Mouse (Mus musculus): ENCODE measurements at regions not wholly inside any gene's neighbourhood (a gene's known extent, or its start where the extent isn't known, plus 50 kb on each side); places are given as distances from the start of the nearest gene placed in this dataset.
"Not testable (repeated sequence)": the region's sequence is repeated elsewhere in the genome, so short reads cannot be mapped to it uniquely, and the experiment has no call there.

DNA sequence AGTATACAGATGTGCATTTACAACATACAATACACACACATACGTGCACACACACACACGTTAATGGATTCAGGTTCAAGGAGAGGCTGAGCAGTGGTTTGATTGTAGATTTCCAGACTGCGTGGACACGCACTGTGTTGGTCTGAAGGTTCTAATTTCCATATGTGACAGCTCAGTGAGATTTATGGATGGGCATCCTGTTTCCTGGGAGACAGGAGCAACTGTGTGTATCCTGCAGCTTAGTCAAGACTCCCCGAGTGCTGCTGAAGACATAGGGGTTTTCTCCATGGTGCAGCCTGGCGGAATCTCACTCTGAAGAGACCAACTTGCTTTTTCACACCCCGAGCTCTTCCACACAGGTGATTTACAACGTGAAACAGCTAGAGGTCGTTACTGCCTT is 119.3 kb upstream of the Foxk1 start:
- no peak for DNase-seq

GRCm38 (mm10) chr5:142287981-142288380 is 113.3 kb upstream of the Foxk1 start:
- DNase-seq, result no peak

GRCm38 (mm10) chr5:142291451-142291850 is 109.8 kb upstream of the Foxk1 start:
- no peak for DNase-seq

GRCm38 (mm10) chr5:142296401-142296800 is 104.9 kb upstream of the Foxk1 start:
- not testable (repeated sequence) for DNase-seq

DNA sequence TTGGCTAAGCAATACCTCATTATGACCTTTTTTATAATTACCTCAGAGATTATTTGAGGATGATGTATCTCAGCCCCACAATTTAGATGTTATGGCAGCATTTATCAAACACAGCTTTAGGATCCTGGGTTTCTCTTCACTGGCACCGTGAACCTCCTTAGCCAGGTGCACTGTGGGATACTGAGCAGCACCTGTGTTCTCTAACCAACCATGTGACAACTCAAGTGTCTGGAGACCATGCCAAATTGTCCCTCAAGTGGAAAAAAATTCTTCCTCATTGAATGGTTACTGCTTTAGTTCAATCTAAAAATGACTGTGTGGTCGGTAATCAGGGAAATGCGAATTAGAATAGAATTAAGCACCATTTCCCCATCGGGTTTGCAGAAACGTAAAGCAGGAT is 101.7 kb upstream of the Foxk1 start:
- DNase-seq, result no peak

- no peak for DNase-seq
These were observed 92.8 kb upstream of the Foxk1 start for GRCm38 (mm10) chr5:142308511-142308910.

GRCm38 (mm10) chr5:142313944-142314343 is 87.4 kb upstream of the Foxk1 start:
- peak; percentile 68 for DNase-seq

DNA sequence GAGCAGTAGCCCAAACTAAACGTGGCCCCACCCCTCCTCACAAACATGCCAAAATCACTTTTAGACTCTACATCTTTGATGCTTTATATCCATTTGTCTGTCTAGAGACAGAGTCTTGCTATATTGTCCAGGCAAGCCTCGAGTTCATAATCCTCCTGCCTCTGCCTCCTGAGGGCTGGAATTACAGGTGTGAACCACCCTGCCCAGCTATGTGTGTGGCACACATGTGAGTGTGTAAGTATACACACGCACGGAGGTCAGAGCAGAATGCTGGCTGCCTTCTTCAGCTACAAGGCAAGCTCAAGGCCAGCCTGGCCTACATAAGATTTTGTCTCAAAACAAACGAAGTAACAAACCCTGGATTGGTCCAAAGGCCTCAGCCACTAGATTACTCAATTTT is 86.8 kb upstream of the Foxk1 start:
- peak; percentile 12 for DNase-seq

DNA sequence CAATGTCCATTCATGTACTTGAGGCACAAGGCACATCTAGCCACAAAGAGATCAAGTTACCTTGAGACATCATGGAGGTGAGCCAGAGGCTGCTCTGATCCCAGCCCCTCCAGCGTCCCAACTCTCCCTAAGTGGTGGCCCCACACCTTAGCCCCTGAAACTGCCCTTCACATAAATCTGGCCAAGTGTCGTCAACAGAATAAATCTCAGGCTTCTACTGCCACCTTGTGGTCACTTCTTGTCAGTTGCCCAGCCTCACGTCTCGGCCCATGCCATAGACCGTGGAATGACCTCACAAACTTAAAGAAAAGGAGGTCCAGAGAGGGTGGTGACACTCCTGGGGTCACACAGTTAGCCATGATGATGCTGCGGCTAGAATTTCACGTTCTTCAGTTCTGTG is 82.0 kb upstream of the Foxk1 start:
- DNase-seq, result peak; percentile 36

DNA sequence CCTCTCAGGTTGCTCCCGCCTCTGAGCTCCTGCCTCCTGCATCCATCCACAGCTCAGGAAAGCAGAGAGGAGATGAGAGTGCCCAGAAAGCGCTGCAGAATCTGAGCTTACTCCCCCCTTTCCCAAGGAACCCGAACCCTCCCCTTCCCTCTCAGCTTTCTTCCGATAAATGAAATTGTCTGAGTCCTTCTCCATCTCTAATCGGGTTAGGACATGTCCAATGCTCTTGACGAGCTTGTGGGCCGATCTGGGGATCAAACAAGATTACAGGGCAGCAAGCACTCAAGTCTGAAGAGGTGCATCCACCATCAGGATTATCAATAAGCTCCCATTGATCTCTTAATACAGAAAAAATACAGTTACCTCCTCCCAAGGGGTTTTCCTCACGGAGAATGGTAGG is 80.0 kb upstream of the Foxk1 start:
- no peak for DNase-seq

DNA sequence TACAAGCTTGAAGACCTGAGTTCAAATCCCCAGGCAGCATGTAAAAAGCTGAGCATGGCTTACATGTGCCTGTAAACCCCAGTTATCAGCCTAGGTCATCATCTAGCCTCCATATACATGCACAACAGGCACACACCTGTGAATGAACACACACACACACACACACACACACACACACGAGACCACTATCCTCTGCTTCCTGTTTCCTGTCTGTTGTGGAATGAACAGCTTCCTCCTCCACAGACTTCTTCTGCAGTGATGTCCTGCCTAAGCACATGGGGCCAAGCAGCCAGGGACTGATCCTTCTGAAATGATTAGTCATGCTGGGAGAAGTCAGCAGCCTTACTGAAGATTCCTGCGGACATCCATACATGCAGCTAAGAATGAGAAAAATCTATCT is 76.4 kb upstream of the Foxk1 start:
- DNase-seq, result no peak

GRCm38 (mm10) chr5:142325560-142325959 is 75.7 kb upstream of the Foxk1 start:
- peak; percentile 39 for DNase-seq

DNA sequence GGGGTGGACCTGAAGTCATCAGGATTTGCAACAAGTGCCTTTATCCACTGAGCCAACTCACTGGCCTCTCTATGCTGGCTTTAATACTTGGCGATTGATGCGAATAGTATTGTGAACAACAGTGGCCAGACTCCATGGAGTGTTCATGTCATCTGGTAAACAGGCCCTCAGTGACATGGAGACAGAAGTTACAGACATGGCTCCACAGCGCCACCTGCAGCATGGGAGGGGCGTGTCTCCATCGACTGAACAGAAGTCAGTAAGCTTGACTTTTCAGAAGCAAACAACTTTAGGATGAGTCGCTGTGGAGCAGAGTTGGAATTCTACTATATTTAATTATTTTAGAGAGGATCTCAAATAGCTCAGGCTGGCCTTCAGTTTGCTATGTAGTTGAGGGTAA is 74.0 kb upstream of the Foxk1 start:
- peak; percentile 58 for DNase-seq

DNA sequence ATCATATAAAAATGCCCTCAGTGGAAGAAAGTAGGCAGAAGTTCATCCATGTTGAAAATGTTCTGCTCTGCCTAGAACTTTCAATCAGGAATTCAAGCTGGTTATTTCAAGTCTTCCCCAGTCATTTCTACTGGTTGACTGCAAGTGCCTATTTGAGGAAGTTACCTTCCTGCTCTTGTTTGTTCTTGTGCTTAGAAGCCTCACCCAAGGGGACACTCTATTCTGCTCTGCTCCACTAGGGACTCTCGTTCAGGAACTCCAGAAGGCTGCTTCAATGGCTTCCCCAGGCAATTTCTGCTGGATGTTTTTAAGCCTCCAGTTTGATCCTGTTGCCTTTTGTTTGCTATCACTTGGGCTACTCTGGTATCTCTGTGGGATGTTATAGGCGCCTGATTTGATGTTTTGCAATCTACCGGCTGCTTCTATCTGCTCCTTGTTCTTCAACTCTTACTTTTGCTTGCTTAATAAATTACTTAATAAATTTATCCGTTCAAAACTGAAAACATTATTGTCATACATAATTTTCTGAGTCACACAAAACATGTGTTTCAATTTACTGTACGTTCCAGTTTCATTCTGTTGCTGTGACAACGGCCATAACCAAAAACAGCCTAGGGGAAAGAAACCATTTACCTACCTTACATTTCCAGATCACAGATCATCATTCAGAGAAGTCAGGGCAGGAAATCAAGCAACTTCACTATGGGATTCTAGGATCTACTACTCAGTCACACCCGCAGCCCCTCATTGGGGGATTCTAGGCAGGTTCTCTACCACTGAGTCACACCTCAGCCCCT is 71.4 kb upstream of the Foxk1 start:
- DNase-seq, result no peak

DNA sequence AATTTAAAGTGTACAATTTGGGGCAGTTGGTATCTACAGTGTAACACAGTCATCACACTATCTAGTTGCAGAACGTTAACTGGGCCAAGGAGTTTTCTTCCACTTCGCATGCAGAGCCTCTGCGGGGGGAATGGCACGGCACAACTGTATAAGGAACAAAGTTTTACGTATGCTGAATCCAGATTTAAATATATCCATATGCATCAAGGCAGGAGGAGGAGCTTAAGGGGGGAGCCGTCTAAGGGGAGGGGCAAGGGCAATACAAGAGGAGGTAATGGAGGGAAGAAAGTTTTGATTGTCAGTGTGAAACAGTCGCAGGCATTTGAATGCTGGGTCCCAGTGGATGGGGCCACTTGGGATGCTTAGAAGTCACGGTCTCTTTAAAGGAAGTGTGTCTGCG is 68.6 kb upstream of the Foxk1 start:
- no peak for DNase-seq

DNA sequence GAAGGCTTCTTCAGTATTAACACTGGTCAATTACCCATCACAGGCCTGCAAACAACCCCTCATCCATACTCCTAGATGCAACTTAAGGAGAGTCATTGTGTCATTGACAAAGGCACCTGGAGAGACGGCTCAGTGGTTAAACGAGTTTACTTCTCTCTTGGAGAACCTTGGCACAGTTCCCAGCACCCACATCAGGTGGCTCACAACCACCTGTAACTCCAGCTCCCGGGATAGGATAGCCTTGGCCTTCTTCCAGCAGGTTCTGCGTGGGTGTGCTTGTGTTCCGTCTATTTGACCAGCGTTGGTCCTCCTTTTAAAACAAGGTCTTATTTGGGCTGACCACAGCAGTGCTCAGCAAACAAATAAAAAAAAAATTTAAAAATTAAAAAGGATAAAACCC is 63.9 kb upstream of the Foxk1 start:
- no peak for DNase-seq

DNA sequence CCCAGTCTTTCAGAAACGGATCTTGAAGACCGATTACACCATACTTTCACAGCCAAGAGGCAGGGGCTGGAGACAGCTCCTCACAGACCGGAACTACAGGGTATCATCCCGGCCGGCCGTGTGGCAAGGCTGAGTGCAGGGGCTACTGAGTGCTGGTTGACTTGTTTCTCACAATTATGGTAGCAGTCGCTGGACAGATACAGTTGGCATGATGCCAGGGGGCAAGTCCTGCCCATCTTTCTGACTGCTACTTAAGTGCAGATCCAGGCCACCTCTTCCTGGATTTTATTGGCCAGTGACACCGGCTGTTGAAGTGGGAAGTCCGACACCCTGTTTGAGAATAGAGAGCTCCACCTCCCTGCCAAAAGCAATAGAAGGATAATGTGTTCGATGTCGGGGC is 63.2 kb upstream of the Foxk1 start:
- DNase-seq, result no peak

DNA sequence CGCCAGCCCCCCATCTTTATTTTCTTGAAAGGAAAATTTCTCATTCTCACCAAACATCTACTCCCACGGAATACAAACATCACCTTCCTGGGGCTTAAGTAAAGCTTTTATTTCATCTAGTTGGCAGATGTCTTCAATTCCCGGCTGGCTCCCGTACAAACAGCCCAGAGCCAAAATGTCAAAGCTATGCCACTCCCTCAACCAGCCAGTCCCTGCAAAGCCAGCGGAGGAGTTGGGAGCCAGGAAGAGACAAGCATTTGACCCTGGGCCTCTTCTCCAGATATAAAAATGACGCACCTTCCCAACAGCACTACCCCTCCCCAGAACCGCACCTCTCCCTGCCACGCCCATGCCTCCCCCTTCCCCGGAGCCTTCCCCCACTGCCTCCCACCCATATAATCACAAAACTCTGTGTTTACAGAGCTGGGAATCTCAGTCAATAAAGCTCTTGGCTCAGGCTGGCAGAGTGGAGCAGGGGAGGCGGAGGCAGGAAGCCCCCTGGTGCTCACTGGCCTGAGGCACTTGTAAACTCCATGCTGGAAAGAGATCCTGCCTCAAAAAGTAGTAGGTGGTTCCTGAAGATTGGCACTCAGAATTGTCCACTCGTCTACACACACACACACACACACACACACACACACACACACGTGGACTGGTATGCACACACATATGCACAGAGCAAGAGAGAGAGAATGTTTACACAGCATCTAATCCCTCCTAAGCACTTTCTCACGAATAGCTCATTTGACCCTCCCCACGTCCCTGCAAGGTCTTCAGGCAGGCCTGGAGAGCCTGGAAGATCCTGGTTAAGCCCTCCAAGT is 60.9 kb upstream of the Foxk1 start:
- peak; percentile 46 for DNase-seq

DNA sequence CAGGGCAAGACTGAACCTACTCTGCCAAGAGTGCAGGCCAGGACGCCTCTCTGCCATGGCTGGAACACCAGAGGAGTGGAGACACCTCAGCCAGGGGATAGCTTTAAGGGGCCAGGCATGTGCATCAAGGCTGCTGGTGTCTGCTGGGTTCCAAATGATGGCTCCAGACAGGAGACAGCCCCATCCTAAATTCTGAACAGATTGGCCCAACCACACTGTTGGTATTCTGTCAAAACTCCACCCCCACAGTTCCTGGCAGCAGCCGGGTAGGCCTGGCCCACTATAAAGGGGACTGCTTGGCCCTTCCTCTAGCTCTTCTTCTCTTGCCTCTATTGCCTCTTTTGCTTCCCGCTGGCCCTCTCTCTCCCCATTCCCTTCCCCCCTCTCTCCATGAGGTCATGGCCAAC is 60.3 kb upstream of the Foxk1 start:
- DNase-seq, result no peak

GRCm38 (mm10) chr5:142346454-142346853 is 54.8 kb upstream of the Foxk1 start:
- no peak for DNase-seq

- no peak for DNase-seq
These were observed 50.7 kb upstream of the Foxk1 start for GRCm38 (mm10) chr5:142350574-142350973.
